Mouse (Mus musculus) liver, adult 2 months (tissue): ENCODE results near the gene Eif3g. TPM values are rescaled to one million over a fixed set of nuclear protein-coding genes. Genes with fewer than 3 reads are reported as not detected.

Source experiments
- DNase-seq: peaks from one replicate; pipeline ENCODE4 v3.0.0-alpha.2; 2011; ENCODE audit warnings: low read depth, low spot score; ENCODE audit errors: extremely low read depth
- H3K27ac ChIP-seq: fragments of 200-500 bp; replicated peaks from 2 replicates; pipeline ENCODE4 v1.5.1; 2012; ENCODE audit warnings: low read depth, mild to moderate bottlenecking, control low read depth, inconsistent platforms, low read length; ENCODE audit not compliant: insufficient read depth
- H3K27me3 ChIP-seq: fragments of 200-500 bp; 2 replicates; pipeline ENCODE4 v1.6.1; 2012; ENCODE audit warnings: mild to moderate bottlenecking, moderate library complexity, low read length, inconsistent platforms; ENCODE audit not compliant: control insufficient read depth, insufficient read depth
- H3K36me3 ChIP-seq: fragments of 200-500 bp; 2 replicates; pipeline ENCODE4 v1.6.1; 2012; ENCODE audit warnings: low read length, inconsistent platforms; ENCODE audit not compliant: control insufficient read depth, insufficient read depth
- H3K4me1 ChIP-seq: fragments of 200-500 bp; 2 replicates; pipeline ENCODE4 v1.6.1; 2011; ENCODE audit warnings: low read length; ENCODE audit not compliant: control insufficient read depth, insufficient read depth
- H3K4me3 ChIP-seq: fragments of 200-500 bp; 2 replicates; pipeline ENCODE4 v1.5.1; 2011; ENCODE audit warnings: low read depth, mild to moderate bottlenecking, control low read depth, low read length, moderate library complexity; ENCODE audit not compliant: insufficient read depth
- H3K79me2 ChIP-seq: fragments of 200-500 bp; 2 replicates; pipeline ENCODE4 v1.6.1; 2012; ENCODE audit warnings: inconsistent platforms, mild to moderate bottlenecking, low read length, moderate library complexity; ENCODE audit not compliant: control insufficient read depth, insufficient read depth
- H3K9ac ChIP-seq: fragments of 200-500 bp; 2 replicates; pipeline ENCODE4 v1.6.1; 2012; ENCODE audit warnings: low read depth, mild to moderate bottlenecking, control low read depth, inconsistent platforms, low read length
- CTCF ChIP-seq: fragments of 200-500 bp; IDR thresholded peaks from 2 replicates; pipeline ENCODE4 v1.5.1; 2011; ENCODE audit warnings: low read depth, low read length, control low read depth
- POLR2A ChIP-seq: fragments of 200-500 bp; IDR thresholded peaks from 2 replicates; pipeline ENCODE4 v1.6.1; 2011; ENCODE audit warnings: low read length, control low read depth; ENCODE audit not compliant: insufficient read depth; ENCODE audit errors: extremely low read depth
- WGBS: fragments of 180-500 bp; shearing (Covaris S2); methylation state at CpG from one replicate; pipeline ENCODE4 v1.1.7; 2018; 5-methylcytosine and 5-hydroxymethylcytosine counted together
- polyA plus RNA-seq: library from polyadenylated mRNA; depleted of rRNA; stranded (reverse); fragments of >200 nt; gene quantifications from 2 replicates; pipeline ENCODE4 v1.2.3, GENCODE M21; 2012
- total RNA-seq: library from RNA; depleted of rRNA; stranded (reverse); fragments of >200 nt; gene quantifications from 2 replicates; pipeline ENCODE4 v1.2.3, GENCODE M21; 2014

Eif3g gene
- total and polyA plus RNA-seq, 2 experiments: 51.7 to 98.3 TPM

GRCm38 (mm10) chr9:20887191-20887590, 11.2 kb downstream of the Eif3g start:
- WGBS: 91% methylated on average over 6 of the region's 6 CpGs
- H3K36me3 ChIP-seq: peaks cover 10% of the 10 kb centered on the region
- no peak overlapping the region for H3K9ac ChIP-seq
- no peak overlapping the region for H3K4me3 ChIP-seq
- no peak for DNase-seq
- no peaks in the 10 kb centered on the region for H3K27me3 ChIP-seq
- peaks cover 6% of the 10 kb centered on the region; the same call in 1 of the 2 replicates for H3K79me2 ChIP-seq
- TF ChIP-seq POLR2A (no peak), CTCF (no peak)
- no peak overlapping the region for H3K27ac ChIP-seq
- H3K4me1 ChIP-seq: peaks cover 3% of the 10 kb centered on the region; the same call in 1 of the 2 replicates

GRCm38 (mm10) chr9:20886563-20886962, 11.9 kb downstream of the Eif3g start:
- Histone ChIP-seq H3K36me3 (peaks cover 7% of the 10 kb centered on the region), H3K79me2 (peaks cover 6% of the 10 kb centered on the region; the same call in 1 of the 2 replicates)
- WGBS: 98% methylated on average over 2 of the region's 2 CpGs

GRCm38 (mm10) chr9:20879097-20879792, 19.2 kb downstream of the Eif3g start, which contains the start of gene Angptl6:
TSS of gene Angptl6 (minus strand) at chr9:20879727.
- no peaks in the 10 kb centered on the region for H3K36me3 ChIP-seq
- peak within 1 kb of the TSS; percentile 79 for H3K9ac ChIP-seq
- peak within 1 kb of the TSS; percentile 59 for H3K4me3 ChIP-seq
- no peaks in the 10 kb centered on the region for H3K79me2 ChIP-seq
- H3K27ac ChIP-seq: peak within 1 kb of the TSS; percentile 80
- no peak for DNase-seq
- TF ChIP-seq CTCF (no peak), POLR2A (no peak)
- no peaks in the 10 kb centered on the region for H3K27me3 ChIP-seq
- peaks cover 4% of the 10 kb centered on the region; the same call in 1 of the 2 replicates for H3K4me1 ChIP-seq
- WGBS: 80% methylated on average over 13 of the region's 13 CpGs

More at GRCm38 (mm10) chr9:20886563-20886962, 11.9 kb downstream of the Eif3g start:
- no peak for DNase-seq
- peaks cover 3% of the 10 kb centered on the region; the same call in 1 of the 2 replicates for H3K4me1 ChIP-seq
- no peak overlapping the region for H3K9ac ChIP-seq
- no peak overlapping the region for H3K27ac ChIP-seq
- H3K27me3 ChIP-seq: no peaks in the 10 kb centered on the region
- H3K4me3 ChIP-seq: no peak overlapping the region
- TF ChIP-seq CTCF (no peak), POLR2A (no peak)

GRCm38 (mm10) chr9:20878710-20879065, 19.7 kb downstream of the Eif3g start:
- Histone ChIP-seq H3K79me2 (no peaks in the 10 kb centered on the region), H3K9ac (peak overlapping the region; percentile 79), H3K27me3 (no peaks in the 10 kb centered on the region), H3K4me1 (peaks cover 4% of the 10 kb centered on the region; the same call in 1 of the 2 replicates), H3K27ac (peak overlapping the region; percentile 80), H3K36me3 (no peaks in the 10 kb centered on the region), H3K4me3 (peak overlapping the region; percentile 59)
- no peak for DNase-seq
- TF ChIP-seq CTCF (no peak), POLR2A (no peak)
- WGBS: 19% methylated on average over 10 of the region's 10 CpGs

GRCm38 (mm10) chr9:20878041-20878709, 20.2 kb downstream of the Eif3g start:
- H3K27ac ChIP-seq: peak overlapping the region; percentile 80
- H3K79me2 ChIP-seq: no peaks in the 10 kb centered on the region
- H3K4me1 ChIP-seq: peaks cover 4% of the 10 kb centered on the region; the same call in 1 of the 2 replicates
- no peaks in the 10 kb centered on the region for H3K27me3 ChIP-seq
- peak overlapping the region; percentile 59 for H3K4me3 ChIP-seq
- peak; percentile 76 for TF ChIP-seq POLR2A
- TF ChIP-seq CTCF: peak; percentile 87
- peak; percentile 93 for DNase-seq
- H3K36me3 ChIP-seq: peaks cover 3% of the 10 kb centered on the region; the same call in 1 of the 2 replicates
- peak overlapping the region; percentile 79 for H3K9ac ChIP-seq
- under 1% methylated on average over 69 of the region's 69 CpGs for WGBS
